Mouse (Mus musculus) lung, adult 2 months (tissue): ENCODE measurements around the gene Ak7.

ENCODE experiments used
- CTCF ChIP-seq: fragments of 200-500 bp; IDR thresholded peaks from 2 replicates; pipeline ENCODE4 v1.5.1; 2011; ENCODE audit warnings: mild to moderate bottlenecking, low read length, control low read depth; ENCODE audit not compliant: insufficient read depth
- POLR2A ChIP-seq: fragments of 200-500 bp; IDR thresholded peaks from 2 replicates; pipeline ENCODE4 v1.6.1; 2011; ENCODE audit warnings: low read depth, mild to moderate bottlenecking, control low read depth, low read length, borderline replicate concordance; ENCODE audit errors: extremely low read depth

DNA sequence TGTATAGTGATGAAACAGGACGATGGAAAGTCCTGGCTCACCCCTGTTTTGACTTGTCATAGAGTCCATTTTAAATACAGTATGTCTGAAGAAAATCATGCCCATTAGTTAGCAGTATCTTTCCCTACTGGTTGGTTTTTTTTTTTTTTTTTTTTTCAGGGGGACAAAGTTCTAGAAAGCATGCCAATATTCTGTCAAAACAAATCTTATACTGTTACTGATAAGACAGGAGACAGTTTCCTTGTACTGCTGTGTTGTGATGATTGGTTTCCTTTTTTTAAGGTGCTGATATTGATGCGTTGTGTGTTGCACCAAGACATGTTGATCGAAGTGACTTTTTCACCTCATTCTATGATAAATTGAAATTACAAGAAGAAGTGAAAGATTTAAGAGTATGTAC is 100.4 kb downstream of the Ak7 start:
- no peak for TF ChIP-seq CTCF
- TF ChIP-seq POLR2A = no peak
